Mouse (Mus musculus): ENCODE measurements around the gene Rcor3. TPM values are rescaled to one million over a fixed set of nuclear protein-coding genes. Genes with fewer than 3 reads are reported as not detected.

The Rcor3 gene
- polyA plus RNA-seq, 1 experiment from 2014 or later, result 6.2 TPM

- TF ChIP-seq CTCF (IDR thresholded peaks at IDR 0.05; ENCODE audit: low read depth) (no peak), EP300 (IDR thresholded peaks at IDR 0.05; ENCODE audit: low read depth) (no peak)
- H3K27ac ChIP-seq (ENCODE audit: low read depth), result peak overlapping the region; percentile 70
- no peak overlapping the region for H3K4me3 ChIP-seq (ENCODE audit: low read depth, low read length)
- H3K9ac ChIP-seq (replicated peaks), result no peak overlapping the region
- H3K36me3 ChIP-seq (replicated peaks; ENCODE audit: insufficient read depth, low read length), result peaks cover 5% of the 10 kb centered on the region; the same call in 1 of the 2 replicates
- peaks cover 31% of the 10 kb centered on the region for H3K4me1 ChIP-seq (ENCODE audit: insufficient read depth)
- DNase-seq, result peak; percentile 52
- peaks cover 14% of the 10 kb centered on the region; the same call in 1 of the 2 replicates for H3K9me3 ChIP-seq (ENCODE audit: low read length)
- H3K27me3 ChIP-seq (ENCODE audit: insufficient read depth, low read length), result no peaks in the 10 kb centered on the region
- H3K4me2 ChIP-seq (ENCODE audit: low read depth, low read length), result no peak overlapping the region
- peak; percentile 49 for ATAC-seq
- WGBS (ENCODE audit: insufficient replicate concordance), result 27% methylated on average over 3 of the region's 3 CpGs
These were observed 59.5 kb downstream of the Rcor3 start for GRCm38 (mm10) chr1:192078406-192078805.

- peaks cover 14% of the 10 kb centered on the region; the same call in 1 of the 2 replicates for H3K9me3 ChIP-seq (ENCODE audit: low read length)
- DNase-seq, result no peak
- no peak overlapping the region for H3K4me3 ChIP-seq (ENCODE audit: low read depth, low read length)
- H3K27ac ChIP-seq (ENCODE audit: low read depth), result no peak overlapping the region
- H3K27me3 ChIP-seq (ENCODE audit: insufficient read depth, low read length), result no peaks in the 10 kb centered on the region
- TF ChIP-seq CTCF (IDR thresholded peaks at IDR 0.05; ENCODE audit: low read depth) (no peak), EP300 (IDR thresholded peaks at IDR 0.05; ENCODE audit: low read depth) (no peak)
- peak; percentile 19; the same call in 1 of the 2 replicates for ATAC-seq
- peaks cover 5% of the 10 kb centered on the region; the same call in 1 of the 2 replicates for H3K36me3 ChIP-seq (replicated peaks; ENCODE audit: insufficient read depth, low read length)
- H3K4me2 ChIP-seq (ENCODE audit: low read depth, low read length), result no peak overlapping the region
- H3K9ac ChIP-seq (replicated peaks), result no peak overlapping the region
- peaks cover 31% of the 10 kb centered on the region for H3K4me1 ChIP-seq (ENCODE audit: insufficient read depth)
These were observed 60.9 kb downstream of the Rcor3 start for GRCm38 (mm10) chr1:192076796-192077535.

- Histone ChIP-seq H3K9ac (replicated peaks) (no peak overlapping the region), H3K4me1 (ENCODE audit: insufficient read depth) (peaks cover 31% of the 10 kb centered on the region), H3K27me3 (ENCODE audit: insufficient read depth, low read length) (no peaks in the 10 kb centered on the region), H3K9me3 (ENCODE audit: low read length) (peaks cover 5% of the 10 kb centered on the region; the same call in 1 of the 2 replicates), H3K27ac (ENCODE audit: low read depth) (0 out of 2 replicates have a peak overlapping the region, but pooled peaks have one; percentile 16), H3K4me2 (ENCODE audit: low read depth, low read length) (no peak overlapping the region), H3K4me3 (ENCODE audit: low read depth, low read length) (no peak overlapping the region), H3K36me3 (replicated peaks; ENCODE audit: insufficient read depth, low read length) (peaks cover 4% of the 10 kb centered on the region; the same call in 1 of the 2 replicates)
- WGBS (ENCODE audit: insufficient replicate concordance), result 60% methylated on average over 4 of the region's 4 CpGs
- DNase-seq (no peak), ATAC-seq (no peak)
- TF ChIP-seq CTCF (IDR thresholded peaks at IDR 0.05; ENCODE audit: low read depth), result no peak
- no peak for TF ChIP-seq EP300 (IDR thresholded peaks at IDR 0.05; ENCODE audit: low read depth)
These were observed 61.8 kb downstream of the Rcor3 start for GRCm38 (mm10) chr1:192076101-192076500.

DNA sequence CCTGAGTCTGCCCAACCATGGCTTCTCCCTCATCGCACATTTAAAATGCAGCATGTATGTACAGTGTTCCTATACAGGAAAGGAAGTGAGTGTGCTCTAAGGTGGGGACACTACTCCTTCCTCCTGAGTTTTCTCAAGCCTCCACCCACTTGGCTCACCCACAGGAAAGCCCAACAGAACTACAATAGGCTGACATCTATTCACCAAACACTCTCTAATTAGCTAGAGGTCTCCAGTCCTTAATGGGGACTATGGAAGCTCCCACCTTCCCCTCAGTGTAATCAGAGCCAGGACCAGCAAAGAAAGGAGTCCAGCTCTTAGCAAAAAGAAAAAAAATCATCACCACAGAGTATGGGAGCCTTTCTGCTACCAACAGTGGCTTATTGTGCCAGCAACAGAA lies 63.0 kb downstream of the Rcor3 start:
- Histone ChIP-seq H3K27ac (ENCODE audit: low read depth) (no peak overlapping the region), H3K9ac (replicated peaks) (no peak overlapping the region), H3K36me3 (replicated peaks; ENCODE audit: insufficient read depth, low read length) (no peaks in the 10 kb centered on the region), H3K4me2 (ENCODE audit: low read depth, low read length) (no peak overlapping the region), H3K4me3 (ENCODE audit: low read depth, low read length) (no peak overlapping the region), H3K27me3 (ENCODE audit: insufficient read depth, low read length) (no peaks in the 10 kb centered on the region), H3K4me1 (ENCODE audit: insufficient read depth) (peaks cover 42% of the 10 kb centered on the region), H3K9me3 (ENCODE audit: low read length) (no peaks in the 10 kb centered on the region)
- WGBS (ENCODE audit: insufficient replicate concordance), result 26% methylated on average over 1 of the region's 1 CpGs
- no peak for TF ChIP-seq CTCF (IDR thresholded peaks at IDR 0.05; ENCODE audit: low read depth)
- no peak for TF ChIP-seq EP300 (IDR thresholded peaks at IDR 0.05; ENCODE audit: low read depth)
- DNase-seq (no peak), ATAC-seq (no peak)

DNA sequence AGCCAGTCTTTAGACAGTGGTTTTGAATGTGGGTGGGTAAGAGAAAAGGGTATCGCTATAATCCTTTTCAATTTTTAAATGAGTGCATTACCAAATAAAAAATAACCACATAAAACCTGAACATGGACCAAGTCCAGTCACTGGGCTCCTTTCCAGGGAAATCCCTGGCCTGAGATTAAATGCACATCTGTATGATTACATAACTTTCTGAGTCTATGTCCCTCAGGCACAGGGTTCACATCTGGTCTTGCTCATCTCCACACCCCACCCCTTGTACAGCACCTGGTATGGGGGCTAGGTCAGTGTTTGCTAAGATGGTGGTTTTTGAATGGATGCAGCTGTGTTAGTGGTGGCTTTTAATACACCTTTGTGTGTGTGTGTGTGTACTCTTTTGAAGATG lies 65.4 kb downstream of the Rcor3 start:
- Histone ChIP-seq H3K4me3 (ENCODE audit: low read depth, low read length) (no peak overlapping the region), H3K36me3 (replicated peaks; ENCODE audit: insufficient read depth, low read length) (no peaks in the 10 kb centered on the region), H3K4me2 (ENCODE audit: low read depth, low read length) (no peak overlapping the region), H3K9me3 (ENCODE audit: low read length) (no peaks in the 10 kb centered on the region), H3K27ac (ENCODE audit: low read depth) (no peak overlapping the region), H3K4me1 (ENCODE audit: insufficient read depth) (peaks cover 32% of the 10 kb centered on the region), H3K27me3 (ENCODE audit: insufficient read depth, low read length) (no peaks in the 10 kb centered on the region), H3K9ac (replicated peaks) (no peak overlapping the region)
- DNase-seq (no peak), ATAC-seq (no peak)
- TF ChIP-seq EP300 (IDR thresholded peaks at IDR 0.05; ENCODE audit: low read depth) (no peak), CTCF (IDR thresholded peaks at IDR 0.05; ENCODE audit: low read depth) (no peak)
- 93% methylated on average over 1 of the region's 1 CpGs for WGBS (ENCODE audit: insufficient replicate concordance)

GRCm38 (mm10) chr1:192070618-192071051 lies 67.2 kb downstream of the Rcor3 start:
- H3K27ac ChIP-seq (ENCODE audit: low read depth), result no peak overlapping the region
- H3K9me3 ChIP-seq (ENCODE audit: low read length), result no peaks in the 10 kb centered on the region
- 0 out of 2 replicates have a peak overlapping the region, but pooled peaks have one; percentile 1 for H3K4me2 ChIP-seq (ENCODE audit: low read depth, low read length)
- no peaks in the 10 kb centered on the region for H3K27me3 ChIP-seq (ENCODE audit: insufficient read depth, low read length)
- H3K36me3 ChIP-seq (replicated peaks; ENCODE audit: insufficient read depth, low read length), result peaks cover 12% of the 10 kb centered on the region; the same call in 1 of the 2 replicates
- H3K4me3 ChIP-seq (ENCODE audit: low read depth, low read length), result no peak overlapping the region
- H3K4me1 ChIP-seq (ENCODE audit: insufficient read depth), result peaks cover 18% of the 10 kb centered on the region
- TF ChIP-seq CTCF (IDR thresholded peaks at IDR 0.05; ENCODE audit: low read depth) (peak; percentile 22; the same call in 1 of the 2 replicates), EP300 (IDR thresholded peaks at IDR 0.05; ENCODE audit: low read depth) (no peak)
- WGBS (ENCODE audit: insufficient replicate concordance), result 27% methylated on average over 3 of the region's 3 CpGs
- H3K9ac ChIP-seq (replicated peaks), result no peak overlapping the region
- ATAC-seq (no peak), DNase-seq (no peak)

Measured in liver, postnatal 0 days (tissue).